Mouse (Mus musculus): ENCODE results near the gene Nt5dc2.

The Nt5dc2 gene

DNA sequence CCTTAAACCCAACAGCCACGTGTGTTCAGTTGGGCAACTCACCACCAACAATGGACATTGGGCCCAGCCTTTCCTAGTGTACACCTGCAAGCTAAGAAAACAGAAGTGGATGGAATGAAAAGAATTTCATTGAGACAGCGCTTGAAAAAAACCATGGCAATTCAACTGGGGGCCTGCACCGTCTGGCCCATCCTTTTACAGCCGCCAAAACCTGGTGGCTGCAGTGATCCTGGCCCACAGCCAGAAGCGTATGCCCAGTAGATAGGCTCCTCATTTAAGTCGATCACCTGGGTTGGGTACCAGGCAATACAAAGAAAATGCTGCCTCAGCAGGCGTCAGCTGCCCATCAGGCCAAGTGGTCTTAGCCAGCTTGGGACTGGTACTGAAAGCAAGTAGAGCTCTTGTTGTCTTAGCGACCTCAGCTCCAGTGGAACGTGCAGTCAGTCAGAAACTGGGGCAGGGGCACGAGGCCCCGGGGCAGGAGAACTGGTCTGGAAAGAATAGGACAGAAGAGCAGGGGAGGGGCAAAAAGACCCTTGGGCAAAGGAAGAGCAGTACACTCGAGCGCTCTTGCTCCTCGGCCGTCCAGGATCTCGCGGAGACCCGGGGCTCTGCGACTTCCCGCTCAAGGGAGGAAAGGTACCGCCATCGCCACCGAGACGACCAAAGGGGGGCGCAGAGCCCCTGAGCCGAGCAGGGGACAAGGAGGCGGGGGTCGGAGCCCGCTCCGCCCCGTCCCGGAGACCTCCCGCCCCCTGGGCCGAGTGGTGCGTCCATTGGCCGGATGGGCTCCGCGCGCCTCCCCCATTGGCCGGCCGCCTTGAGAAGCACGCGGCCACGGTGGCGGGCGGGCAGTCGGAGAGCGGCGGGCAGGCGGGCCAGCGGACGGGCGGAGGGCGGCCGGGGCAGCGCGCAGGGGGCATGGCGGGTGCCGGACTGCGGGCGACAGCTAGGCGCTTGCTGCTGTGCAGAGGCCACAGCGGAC, at the start of gene Nt5dc2:
Nt5dc2 (plus strand) TSS at position 818 of the 985 bp plus-strand sequence.
- peak; percentile 56 for DNase-seq

DNA sequence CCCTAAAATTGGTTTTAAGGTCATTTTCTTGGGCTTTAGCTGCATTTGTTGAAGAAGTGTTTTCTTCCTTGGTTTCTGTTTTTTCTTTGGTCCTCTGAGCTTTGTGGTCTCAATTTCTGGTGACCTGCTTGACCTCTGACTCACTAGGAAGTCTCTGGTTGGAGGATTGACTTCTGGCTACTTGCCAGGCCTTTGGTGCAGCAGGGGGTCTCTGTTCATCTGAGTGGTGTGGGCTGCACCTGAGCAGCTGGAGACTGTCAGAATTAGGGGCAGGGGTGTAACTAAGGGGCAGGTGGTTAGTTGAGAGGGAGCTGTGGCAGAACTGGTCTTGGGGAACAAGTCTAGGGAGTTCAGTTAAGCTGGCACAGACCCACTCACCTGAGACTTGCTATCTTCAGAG, 49.7 kb upstream of the Nt5dc2 start:
- no peak for DNase-seq

DNA sequence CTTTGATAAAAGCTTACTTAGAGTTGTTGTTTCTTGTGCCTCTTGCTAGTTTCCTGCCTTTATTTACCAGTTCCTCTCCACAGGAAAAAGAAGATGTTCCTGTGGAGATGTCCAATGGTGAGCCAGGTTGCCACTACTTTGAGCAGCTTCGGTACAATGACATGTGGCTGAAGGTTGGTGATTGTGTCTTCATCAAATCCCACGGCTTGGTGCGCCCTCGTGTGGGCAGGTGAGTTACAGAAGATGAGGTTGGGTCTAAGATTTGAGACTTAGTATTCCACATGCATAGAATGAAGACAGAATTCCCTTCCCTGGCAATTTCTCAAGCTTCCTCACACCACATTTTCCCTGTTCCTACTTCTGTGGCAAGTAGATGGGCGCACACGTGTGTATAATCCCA, 43.4 kb upstream of the Nt5dc2 start:
- DNase-seq: no peak

DNA sequence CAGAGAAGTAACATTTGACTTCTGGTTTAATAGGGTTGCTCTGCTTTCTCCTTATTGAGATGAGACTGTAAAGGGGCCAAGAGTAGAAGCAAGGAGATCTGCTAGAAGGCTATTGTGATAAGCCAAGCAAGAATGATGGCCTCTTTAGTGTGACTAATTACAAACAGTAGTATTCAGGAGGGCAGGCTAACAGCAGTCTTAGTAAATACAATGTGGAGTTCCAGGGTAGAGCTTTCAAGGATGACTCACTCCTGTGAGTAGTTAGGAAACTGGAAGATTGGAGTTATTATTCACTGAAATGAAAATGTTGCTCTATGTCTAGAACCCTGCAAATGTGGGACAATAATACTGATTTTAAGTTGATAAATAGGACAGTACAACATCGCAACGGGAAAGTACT, 42.3 kb upstream of the Nt5dc2 start:
- no peak for DNase-seq

DNA sequence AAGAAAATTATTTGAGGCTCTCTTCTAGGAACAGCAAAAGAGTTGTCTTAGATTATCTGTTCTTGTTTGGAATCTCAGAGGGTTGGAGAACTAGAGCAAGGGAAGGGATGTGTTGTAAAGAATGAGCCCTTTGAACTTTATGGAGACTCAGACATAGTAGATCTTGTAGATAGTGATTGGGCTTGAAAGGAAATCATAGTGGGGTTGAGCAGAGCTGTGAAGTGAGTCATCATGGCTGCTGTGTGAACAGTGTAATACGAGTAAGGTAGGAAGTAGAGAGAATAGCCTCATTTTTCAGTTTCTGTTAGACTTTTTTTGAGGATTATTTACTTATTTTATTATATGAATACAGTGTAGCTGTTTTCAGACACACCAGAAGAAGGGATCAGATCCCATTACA, 40.9 kb upstream of the Nt5dc2 start:
- no peak for DNase-seq

DNA sequence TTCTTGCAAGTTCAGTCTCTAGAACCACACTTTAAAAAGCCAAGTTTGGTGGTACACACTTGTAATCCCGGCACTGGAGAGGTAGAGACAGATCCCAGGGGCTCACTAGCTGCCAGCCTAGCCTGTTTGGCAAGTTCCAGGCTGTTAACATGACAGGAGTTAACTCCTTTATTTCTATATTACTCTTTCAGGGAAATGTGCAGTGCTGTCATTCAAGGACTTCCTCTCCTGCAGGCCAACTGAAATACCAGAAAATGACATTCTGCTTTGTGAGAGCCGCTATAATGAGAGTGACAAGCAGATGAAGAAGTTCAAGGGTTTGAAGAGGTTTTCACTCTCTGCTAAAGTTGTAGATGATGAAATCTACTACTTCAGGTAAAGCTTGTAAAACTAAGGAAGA, 25.7 kb upstream of the Nt5dc2 start:
- no peak for DNase-seq

DNA sequence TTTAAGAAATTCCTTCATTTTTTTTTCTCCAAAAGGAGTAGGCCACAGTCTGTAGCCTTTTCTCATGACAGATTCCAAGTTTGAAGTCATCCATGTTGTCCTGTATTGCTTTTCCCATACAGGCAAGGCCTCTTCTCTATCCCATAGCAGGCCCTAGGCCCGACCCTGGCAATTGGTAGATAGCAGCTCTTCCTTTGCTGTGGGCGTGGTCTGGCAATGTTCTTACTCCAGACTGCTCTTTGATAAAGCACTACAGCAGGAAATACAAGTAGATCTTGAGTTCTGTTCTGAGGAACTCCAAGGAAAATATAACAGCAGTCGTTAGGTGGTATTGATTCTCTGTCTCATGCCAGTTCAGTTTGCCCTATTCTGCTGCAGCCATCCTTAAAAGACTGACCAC, 20.2 kb upstream of the Nt5dc2 start:
- no peak for DNase-seq

DNA sequence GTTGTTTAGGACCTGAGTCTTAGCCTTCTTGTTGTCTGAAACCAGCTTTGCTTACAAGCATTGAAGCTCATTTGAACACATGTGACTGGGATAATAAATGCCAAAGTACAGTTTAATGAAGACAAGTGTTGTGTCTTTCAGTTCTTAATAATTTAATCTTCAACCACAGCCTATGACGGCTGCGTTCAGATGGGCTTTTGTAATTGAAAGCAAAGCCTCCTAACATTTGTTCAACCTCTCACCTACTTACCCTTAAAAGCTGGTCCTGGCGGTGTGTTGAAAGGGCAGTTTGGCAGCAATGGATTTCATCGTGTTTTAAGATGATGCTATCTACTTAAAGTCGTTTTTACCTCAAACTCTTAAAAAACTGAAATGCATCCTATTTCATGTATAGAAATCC, 18.7 kb upstream of the Nt5dc2 start:
- DNase-seq: no peak

DNA sequence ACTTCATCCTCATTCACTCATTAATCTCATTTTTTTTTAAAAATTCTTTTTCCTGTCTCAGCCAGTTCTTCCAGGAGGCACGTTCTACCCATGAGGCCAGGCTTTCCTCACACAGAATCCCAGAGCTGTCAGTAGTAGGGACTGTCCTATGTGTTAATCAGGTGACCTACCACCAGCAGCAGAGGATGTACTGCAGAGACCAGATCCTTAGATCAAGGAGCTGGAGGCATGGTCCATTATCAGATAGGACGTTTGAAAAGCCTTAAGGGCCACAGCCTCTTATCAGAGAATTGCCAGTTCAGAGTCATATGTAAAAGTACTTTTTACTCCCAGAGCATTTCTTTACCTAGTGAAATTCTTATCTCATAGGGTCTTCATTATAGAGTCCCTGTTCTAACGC, 16.8 kb upstream of the Nt5dc2 start:
- DNase-seq: no peak

DNA sequence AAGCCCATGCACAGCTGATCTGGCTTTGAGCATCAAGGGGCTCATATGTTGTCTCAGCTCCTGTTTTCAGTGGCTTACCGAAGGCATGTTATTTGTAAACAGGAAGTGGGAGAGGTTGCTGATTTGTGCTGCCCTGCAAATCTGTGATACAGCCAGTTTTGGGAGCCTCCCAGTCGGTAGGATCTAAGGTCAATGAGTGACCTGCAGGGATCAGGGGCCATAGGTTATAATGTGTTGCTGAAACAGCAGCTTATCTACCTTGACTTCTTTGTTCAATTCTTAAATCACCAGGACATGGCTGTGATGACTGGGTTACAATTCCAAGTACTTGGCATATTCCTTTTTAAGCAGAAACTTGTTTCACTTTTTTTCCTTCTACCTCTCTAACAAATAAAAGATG, 15.3 kb upstream of the Nt5dc2 start:
- DNase-seq: no peak

DNA sequence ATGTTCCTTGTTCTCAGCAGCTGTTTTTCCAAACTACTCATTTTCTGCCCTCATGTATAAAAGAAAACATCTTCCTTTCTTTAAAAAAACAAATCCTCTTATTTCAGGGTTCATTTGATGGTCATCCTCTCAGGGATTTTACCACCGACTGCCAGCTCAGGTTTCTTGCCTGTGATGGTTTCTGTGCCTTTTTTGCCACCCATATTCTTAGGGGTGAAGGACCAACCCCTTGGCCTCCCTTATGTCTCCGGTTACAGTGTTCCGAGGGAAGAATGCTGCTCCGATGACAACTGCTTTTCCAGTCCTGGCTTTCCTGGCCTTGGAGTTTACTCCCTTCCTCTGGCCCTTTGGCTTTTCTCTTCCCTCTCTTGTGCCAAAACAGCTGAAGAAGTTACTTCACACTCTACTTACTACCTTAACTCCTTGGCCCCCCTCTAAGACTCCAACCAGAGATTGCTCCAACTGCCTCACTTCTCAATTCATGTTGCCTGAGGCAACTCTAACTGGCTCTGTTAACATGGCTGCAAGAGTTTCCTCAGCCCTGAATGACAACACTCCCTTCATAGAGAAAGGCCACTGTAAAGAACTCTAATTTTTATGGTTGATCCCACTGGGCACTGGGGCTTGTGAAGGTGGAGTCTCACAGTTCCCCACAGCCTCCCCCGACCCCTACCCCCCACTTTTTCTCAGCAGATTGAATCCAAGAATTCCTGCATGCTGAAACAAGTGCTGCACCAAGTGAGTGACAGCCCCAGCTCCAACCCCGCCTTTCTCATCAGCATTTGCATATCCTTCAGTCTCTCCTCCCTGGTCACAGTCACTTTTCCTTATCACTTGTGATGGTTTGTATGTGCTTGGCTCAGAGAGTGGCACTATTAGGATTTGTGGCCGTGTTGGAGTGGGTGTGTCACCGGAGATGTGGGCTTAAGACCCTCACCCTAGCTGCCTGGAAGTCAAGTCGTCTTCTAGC, 5.5 kb upstream of the Nt5dc2 start:
- DNase-seq: no peak

DNA sequence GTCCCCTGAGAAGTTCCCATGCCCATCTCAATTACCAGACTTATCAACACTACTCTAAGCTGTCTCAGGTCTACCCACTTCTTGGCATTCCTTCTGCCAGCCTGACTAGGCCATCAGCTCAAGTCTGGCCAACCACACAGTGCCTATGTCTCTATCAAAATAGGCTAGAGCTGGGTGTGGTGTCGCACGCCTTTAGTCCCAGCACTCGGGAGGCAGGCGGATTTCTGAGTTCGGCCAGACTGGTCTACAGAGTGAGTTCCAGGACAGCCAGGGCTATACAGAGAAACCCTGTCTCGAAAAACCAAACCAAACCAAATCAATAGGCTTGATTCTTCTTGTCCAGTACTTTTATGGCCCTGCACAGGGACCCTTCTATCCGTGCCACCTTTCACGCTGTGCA, 4.0 kb upstream of the Nt5dc2 start:
- no peak for DNase-seq

DNA sequence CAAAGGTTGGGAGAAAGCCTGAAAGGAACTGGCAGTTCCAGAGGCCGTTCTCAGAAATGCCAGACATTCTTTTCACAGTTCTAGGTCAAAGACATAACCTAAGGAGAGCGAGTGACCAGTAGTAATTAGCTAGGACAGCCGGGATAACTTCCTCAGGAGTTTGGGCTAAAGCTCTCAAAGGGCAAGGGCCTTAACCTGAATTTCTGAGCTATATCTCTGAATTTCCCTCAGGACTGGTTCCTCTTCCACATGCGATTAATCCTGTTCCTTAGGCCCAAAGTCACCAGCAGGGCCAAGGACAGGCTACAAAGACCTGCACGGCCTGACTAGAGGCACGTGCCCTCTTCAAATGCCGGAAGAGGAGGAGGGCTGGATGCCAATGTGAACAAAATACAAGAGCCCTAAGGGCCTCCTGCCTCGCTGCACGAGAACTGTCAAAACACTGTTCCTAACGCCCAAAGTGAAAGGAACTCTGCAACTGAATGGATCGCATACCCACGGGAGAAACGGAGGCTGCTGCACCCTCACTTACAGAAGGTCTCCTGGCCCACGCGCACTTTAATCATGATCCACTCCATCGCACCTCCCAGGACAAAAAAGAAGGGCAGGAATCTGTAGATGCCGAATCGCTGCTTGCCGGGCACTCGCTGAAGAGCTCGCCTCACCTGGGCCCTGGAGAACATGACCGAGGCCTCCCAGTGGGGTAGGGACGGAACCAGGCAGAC, 2.6 kb upstream of the Nt5dc2 start:
- no peak for DNase-seq

DNA sequence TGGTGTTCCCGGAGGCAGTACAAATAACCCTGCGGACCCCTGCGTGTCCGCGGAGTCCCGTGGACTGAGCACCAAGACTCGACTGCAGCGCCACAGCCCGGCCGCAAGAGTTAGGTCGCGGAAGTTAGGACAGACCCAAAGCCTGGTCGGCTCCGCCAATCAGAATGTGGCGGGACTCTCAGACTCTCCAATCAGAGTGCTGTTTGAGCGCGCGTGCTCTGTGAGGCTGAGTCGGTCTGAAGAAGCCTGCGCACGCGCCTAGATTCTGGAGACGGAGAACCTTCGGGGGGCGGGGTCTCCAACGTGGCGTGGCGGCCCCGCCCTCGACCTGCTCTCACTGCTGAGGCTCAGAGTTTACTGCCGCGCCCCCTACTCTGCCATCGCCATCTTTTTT, 2.0 kb upstream of the Nt5dc2 start, which contains the start of gene Smim4:
Smim4 (minus strand) TSS at position 131 of the 394 bp plus-strand sequence.
- peak; percentile 97 for DNase-seq

DNA sequence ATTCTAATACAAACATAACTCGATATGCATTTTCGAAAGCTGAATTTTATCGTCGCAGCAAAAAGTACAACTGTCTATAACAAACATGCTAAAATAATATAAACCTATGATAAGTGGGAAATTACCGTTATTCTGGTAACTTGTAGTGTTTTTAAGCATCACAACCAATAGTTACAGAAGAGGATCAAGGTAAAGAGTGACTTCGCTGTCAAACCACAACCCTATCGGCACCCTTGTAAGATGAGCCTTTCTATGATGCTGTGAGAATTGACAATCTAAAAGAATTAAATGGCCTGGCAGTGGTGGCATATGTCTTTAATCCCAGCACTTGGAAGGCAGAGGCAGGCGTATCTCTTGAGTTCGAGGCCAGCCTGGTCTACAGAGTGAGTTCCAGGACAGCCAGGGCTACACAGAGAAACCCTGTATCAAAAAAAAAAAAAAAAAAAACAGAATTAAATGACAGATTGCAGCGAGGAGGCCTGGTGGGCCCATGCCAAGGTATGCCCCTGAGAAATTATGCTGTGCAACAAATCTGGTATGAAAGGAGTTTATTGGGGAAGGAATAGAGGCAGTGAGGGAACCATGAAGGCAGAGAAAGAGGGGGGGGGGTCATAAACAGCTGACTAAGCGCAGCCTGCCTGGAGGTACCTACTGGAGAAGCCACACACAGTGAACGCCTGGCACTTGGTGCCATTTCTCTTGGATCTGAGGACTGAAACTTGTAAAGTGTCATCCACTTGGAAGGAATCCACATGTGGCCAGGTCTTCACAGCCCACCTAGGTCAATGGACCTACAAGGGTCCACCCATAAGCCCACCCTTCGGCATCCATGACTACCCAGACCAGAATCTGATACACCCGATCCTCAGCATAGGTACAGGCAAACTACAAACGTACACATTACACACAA, 1.3 kb upstream of the Nt5dc2 start:
- peak; percentile 54 for DNase-seq

DNA sequence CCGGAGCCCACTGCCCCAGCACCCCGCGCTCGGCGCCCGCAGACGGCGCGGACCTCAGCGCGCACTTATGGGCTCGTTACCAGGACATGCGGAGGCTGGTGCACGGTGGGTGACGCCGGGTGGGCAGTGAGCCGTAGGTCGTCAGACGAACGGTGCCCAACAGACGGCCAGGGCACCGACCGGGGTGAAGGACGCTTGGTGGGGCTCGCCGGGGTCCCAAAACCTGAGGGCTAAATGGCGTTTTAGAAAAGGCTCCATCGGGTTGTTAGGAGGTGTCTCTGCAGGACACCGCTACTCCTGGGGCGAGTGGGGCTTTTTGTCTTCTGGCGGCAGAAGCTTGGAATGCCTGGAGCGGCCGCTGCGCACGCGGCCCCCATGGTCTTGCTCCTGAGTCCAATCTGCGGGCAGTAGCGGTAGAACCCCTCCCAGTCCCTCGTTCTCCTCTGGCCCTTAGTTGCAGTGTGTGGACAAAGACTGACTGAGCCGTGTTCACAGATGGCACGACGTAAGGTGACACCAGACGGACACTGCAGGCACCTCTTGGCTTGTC, 494 bp downstream of the Nt5dc2 start:
- peak; percentile 28 for DNase-seq

DNA sequence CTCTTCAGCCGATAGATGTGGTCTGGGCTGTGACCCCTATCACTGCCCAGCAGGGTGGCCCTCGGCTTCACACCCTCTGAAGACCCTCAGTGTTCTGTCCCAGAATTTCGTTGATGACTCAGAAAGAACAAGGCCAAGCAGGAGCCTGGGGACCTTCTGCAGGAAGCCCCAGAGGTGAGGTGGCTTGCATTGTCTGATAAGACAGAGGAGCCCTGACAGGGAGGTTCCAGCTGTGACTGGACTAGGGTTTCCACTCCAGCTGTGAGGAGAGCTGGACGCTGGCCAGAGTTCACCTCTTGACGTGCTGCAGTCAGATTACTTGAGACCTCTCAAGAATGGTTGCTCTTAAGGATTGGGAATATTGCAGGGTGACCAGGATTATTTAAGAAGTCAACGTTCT, 1.2 kb downstream of the Nt5dc2 start:
- peak; percentile 50 for DNase-seq

DNA sequence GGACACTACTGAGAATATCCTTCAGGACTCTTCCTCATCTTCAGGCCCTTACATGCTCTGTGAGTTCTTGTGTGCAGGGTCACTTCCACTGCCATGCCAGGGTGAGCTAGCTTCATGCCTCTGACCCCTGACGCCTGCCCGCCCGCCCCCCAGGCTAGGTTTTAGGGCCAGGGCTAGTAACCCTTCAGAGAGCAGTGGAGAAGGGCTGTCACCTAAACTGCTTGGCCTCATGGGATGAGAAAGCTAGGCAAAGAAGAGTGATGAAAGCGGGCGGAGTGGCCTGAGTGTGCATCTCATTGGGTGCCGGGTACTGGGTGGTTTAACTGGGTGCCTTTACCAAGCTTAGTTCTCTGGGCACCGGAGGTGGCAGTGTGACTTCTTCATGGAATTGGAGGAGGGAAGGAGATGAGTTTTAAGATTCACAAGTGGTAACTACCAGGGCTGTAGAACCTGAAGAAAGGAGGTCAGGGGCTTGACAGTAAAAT, 1.7 kb downstream of the Nt5dc2 start:
- no peak for DNase-seq

DNA sequence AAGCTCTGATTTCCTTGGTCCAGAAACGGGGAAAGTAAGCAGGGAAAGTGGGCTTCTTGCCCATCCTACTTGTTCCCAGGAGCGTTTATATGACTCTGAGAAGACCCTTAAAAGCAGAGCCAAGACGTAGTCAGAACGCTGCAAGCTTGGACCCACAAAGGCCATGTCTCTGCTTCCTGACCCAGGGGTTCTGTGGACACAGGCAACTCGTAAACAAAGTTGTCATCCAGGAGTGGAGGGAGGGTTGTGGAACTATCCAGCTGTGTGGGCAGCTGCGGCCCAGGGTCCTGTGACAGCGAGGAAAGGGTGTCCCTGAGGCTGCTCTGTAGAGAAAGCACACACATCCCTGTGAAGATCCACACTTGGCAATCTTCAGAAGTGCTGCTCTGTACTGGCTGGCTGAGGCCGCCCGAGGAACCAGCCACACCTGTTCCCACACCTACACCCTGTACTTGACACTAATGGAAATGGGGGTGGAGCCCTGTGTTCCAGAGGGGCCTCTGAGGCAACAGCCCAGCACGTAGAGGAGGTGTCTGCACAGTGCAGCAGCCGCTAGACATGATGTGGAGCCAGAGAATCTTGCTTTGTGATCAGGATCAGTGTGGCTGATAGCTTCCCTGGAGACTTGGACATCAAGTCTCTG, 2.3 kb downstream of the Nt5dc2 start:
- DNase-seq: no peak
